Mouse (Mus musculus): Measurements from ENCODE around the gene Tmem108. TPM values are rescaled to one million over a fixed set of nuclear protein-coding genes. Genes with fewer than 3 reads are reported as not detected.
A peak's percentile ranks its signal among the peaks of the same experiment; 100 is the strongest.

Gene Tmem108
- polyA plus RNA-seq, 1 experiment from 2014 or later, result 18.4 TPM

- WGBS, result 79% methylated on average over 6 of the region's 6 CpGs
Observed at GRCm38 (mm10) chr9:103463833-103464232, 297.8 kb downstream of the Tmem108 start.

DNA sequence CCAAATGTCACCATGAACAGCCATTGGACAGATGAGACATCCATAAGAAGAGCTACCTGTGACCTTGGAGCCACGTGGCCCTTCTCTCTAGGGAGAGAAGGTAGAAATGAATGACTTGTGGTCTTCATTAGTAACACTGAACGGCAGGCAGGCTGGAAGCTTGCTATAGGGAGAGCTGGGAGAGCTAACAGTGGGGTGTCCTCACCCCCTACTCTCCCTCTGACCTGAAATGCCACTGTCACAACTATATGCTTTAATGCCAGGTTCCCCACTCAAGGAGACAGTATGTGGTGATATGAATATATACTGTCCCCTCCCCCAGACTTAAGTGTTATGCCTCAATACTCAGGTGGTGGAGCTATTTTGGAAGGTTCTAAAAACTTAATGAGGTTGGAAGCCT, 301.8 kb downstream of the Tmem108 start:
- H3K4me2 ChIP-seq (replicated peaks), result no peak overlapping the region
- 48% methylated on average over 2 of the region's 2 CpGs for WGBS
- H3K4me3 ChIP-seq, result no peak overlapping the region
- H3K27me3 ChIP-seq, result no peaks in the 10 kb centered on the region
- H3K9me3 ChIP-seq, result no peaks in the 10 kb centered on the region
- no peak overlapping the region for H3K9ac ChIP-seq
- no peaks in the 10 kb centered on the region for H3K36me3 ChIP-seq
- ATAC-seq (ENCODE audit: insufficient number of reproducible peaks, insufficient read depth, low FRiP score, low TSS enrichment), result no peak
- no peak overlapping the region for H3K27ac ChIP-seq
- no peaks in the 10 kb centered on the region for H3K4me1 ChIP-seq

More at GRCm38 (mm10) chr9:103463833-103464232, 297.8 kb downstream of the Tmem108 start:
- Histone ChIP-seq H3K9me3 (no peaks in the 10 kb centered on the region), H3K27ac (no peak overlapping the region), H3K9ac (no peak overlapping the region), H3K36me3 (no peaks in the 10 kb centered on the region), H3K27me3 (no peaks in the 10 kb centered on the region), H3K4me1 (no peaks in the 10 kb centered on the region), H3K4me3 (no peak overlapping the region), H3K4me2 (replicated peaks) (no peak overlapping the region)
- ATAC-seq (ENCODE audit: insufficient number of reproducible peaks, insufficient read depth, low FRiP score, low TSS enrichment), result no peak

GRCm38 (mm10) chr9:103459307-103459706, 302.3 kb downstream of the Tmem108 start:
- Histone ChIP-seq H3K4me1 (no peaks in the 10 kb centered on the region), H3K4me2 (replicated peaks) (no peak overlapping the region), H3K9ac (no peak overlapping the region), H3K9me3 (no peaks in the 10 kb centered on the region), H3K36me3 (no peaks in the 10 kb centered on the region), H3K4me3 (no peak overlapping the region), H3K27me3 (no peaks in the 10 kb centered on the region), H3K27ac (no peak overlapping the region)
- 90% methylated on average over 1 of the region's 1 CpGs for WGBS
- ATAC-seq (ENCODE audit: insufficient number of reproducible peaks, insufficient read depth, low FRiP score, low TSS enrichment), result no peak

GRCm38 (mm10) chr9:103449651-103450050, 312.0 kb downstream of the Tmem108 start:
- Histone ChIP-seq H3K27me3 (no peaks in the 10 kb centered on the region), H3K4me3 (no peak overlapping the region), H3K4me2 (replicated peaks) (no peak overlapping the region), H3K36me3 (no peaks in the 10 kb centered on the region), H3K4me1 (no peaks in the 10 kb centered on the region), H3K9ac (no peak overlapping the region), H3K27ac (no peak overlapping the region), H3K9me3 (peaks cover 3% of the 10 kb centered on the region; the same call in 1 of the 2 replicates)
- WGBS, result 73% methylated on average over 6 of the region's 6 CpGs
- ATAC-seq (ENCODE audit: insufficient number of reproducible peaks, insufficient read depth, low FRiP score, low TSS enrichment), result no peak

- Histone ChIP-seq H3K36me3 (no peaks in the 10 kb centered on the region), H3K4me3 (no peak overlapping the region), H3K4me2 (replicated peaks) (no peak overlapping the region), H3K9ac (no peak overlapping the region), H3K4me1 (no peaks in the 10 kb centered on the region), H3K9me3 (peaks cover 6% of the 10 kb centered on the region; the same call in 1 of the 2 replicates), H3K27ac (no peak overlapping the region), H3K27me3 (no peaks in the 10 kb centered on the region)
- no peak for ATAC-seq (ENCODE audit: insufficient number of reproducible peaks, insufficient read depth, low FRiP score, low TSS enrichment)
- 78% methylated on average over 7 of the region's 7 CpGs for WGBS
Observed at GRCm38 (mm10) chr9:103449092-103449491, 312.5 kb downstream of the Tmem108 start.

DNA sequence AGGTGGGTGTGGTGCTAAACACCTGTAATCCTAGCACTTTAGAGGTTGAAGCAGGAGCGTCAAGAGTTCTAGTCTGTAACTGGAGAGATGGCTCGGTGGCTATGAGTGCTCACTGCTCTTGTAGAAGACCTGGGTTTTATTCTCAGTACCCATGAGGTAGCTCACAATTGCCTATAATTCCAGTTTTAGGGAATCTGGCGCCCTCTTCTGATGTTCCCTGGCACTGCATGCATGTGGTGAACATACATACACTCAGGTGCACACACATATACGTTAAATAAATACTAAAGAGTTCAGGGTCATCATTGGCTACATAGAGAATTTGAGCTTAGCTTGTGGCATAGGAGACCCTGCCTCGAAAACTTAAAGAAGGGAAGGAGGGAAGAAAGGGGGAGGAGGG, 317.0 kb downstream of the Tmem108 start:
- peaks cover 15% of the 10 kb centered on the region for H3K4me1 ChIP-seq
- H3K9me3 ChIP-seq, result peaks cover 6% of the 10 kb centered on the region; the same call in 1 of the 2 replicates
- H3K9ac ChIP-seq, result no peak overlapping the region
- ATAC-seq (ENCODE audit: insufficient number of reproducible peaks, insufficient read depth, low FRiP score, low TSS enrichment), result no peak
- H3K4me2 ChIP-seq (replicated peaks), result no peak overlapping the region
- no peaks in the 10 kb centered on the region for H3K27me3 ChIP-seq
- 92% methylated on average over 5 of the region's 5 CpGs for WGBS
- H3K36me3 ChIP-seq, result no peaks in the 10 kb centered on the region
- H3K27ac ChIP-seq, result peak overlapping the region; percentile 30; the same call in 1 of the 2 replicates
- H3K4me3 ChIP-seq, result no peak overlapping the region

- H3K4me1 ChIP-seq, result peaks cover 15% of the 10 kb centered on the region
- no peaks in the 10 kb centered on the region for H3K27me3 ChIP-seq
- ATAC-seq (ENCODE audit: insufficient number of reproducible peaks, insufficient read depth, low FRiP score, low TSS enrichment), result no peak
- no peaks in the 10 kb centered on the region for H3K36me3 ChIP-seq
- peak overlapping the region; percentile 30 for H3K27ac ChIP-seq
- peak overlapping the region; percentile 23; the same call in 1 of the 2 replicates for H3K4me2 ChIP-seq (replicated peaks)
- H3K4me3 ChIP-seq, result no peak overlapping the region
- WGBS, result 25% methylated on average over 7 of the region's 7 CpGs
- no peak overlapping the region for H3K9ac ChIP-seq
- peaks cover 6% of the 10 kb centered on the region; the same call in 1 of the 2 replicates for H3K9me3 ChIP-seq
Observed at GRCm38 (mm10) chr9:103443824-103444185, 317.8 kb downstream of the Tmem108 start.

DNA sequence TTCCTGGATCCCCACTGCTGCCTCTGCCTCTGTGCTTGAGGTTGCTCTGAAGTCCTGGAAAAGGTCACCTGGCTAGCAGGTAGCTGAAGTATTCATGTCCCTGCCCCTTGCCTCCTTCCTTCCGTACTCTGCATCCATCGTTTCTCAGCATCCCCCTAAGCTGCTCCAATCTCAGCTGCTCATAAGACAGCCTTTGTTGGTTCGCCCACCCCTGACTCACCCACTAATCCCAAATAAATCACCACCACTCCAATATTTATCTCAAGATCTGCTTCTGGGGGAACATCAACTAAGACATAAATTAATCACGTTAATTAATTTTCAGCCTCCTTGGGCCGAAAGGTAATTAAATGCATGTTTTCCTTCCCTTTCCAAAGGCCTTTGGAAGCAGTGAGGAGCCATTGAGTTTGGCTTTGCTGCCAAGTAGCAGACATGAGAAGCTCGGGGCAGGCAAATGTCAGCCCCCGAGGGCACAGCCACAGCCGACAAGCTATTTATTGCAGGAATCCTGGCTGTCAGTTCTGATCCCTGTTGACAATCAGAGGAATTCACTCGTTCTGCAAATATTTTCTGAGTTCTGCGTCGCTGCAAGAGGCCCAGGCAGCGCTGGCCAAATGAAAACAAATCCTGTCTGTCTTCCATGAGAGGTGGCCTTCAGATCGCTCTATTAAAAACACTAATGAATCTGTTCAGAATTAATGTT, 318.4 kb downstream of the Tmem108 start:
- peak; percentile 53; the same call in 1 of the 2 replicates for ATAC-seq (ENCODE audit: insufficient number of reproducible peaks, insufficient read depth, low FRiP score, low TSS enrichment)
- H3K36me3 ChIP-seq, result no peaks in the 10 kb centered on the region
- no peak overlapping the region for H3K9ac ChIP-seq
- 13% methylated on average over 13 of the region's 13 CpGs for WGBS
- H3K27me3 ChIP-seq, result no peaks in the 10 kb centered on the region
- peak overlapping the region; percentile 23; the same call in 1 of the 2 replicates for H3K4me2 ChIP-seq (replicated peaks)
- peaks cover 6% of the 10 kb centered on the region; the same call in 1 of the 2 replicates for H3K9me3 ChIP-seq
- H3K4me3 ChIP-seq, result no peak overlapping the region
- peaks cover 15% of the 10 kb centered on the region for H3K4me1 ChIP-seq
- H3K27ac ChIP-seq, result peak overlapping the region; percentile 30; the same call in 1 of the 2 replicates

DNA sequence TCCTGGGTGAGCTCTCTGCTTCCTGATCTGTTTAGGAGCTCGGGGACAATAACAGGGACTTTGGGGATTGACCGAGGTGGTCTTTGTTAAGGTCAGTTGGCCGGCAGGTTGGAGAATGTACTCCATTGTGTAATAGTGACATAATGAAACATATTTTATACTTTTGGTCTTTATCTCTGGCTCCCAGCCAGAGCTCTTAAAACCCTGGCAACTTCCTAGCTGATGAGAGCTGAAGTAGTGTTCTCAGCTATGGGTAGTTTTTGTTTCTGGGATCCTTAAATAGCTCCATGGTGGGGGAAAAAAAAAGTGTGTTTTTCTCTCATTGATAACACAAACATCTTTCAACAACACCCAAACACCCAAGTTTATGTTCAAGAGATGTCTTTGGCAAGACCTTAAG, 321.0 kb downstream of the Tmem108 start:
- H3K36me3 ChIP-seq, result no peaks in the 10 kb centered on the region
- no peak overlapping the region for H3K4me3 ChIP-seq
- no peak overlapping the region for H3K27ac ChIP-seq
- H3K9me3 ChIP-seq, result peaks cover 6% of the 10 kb centered on the region; the same call in 1 of the 2 replicates
- 66% methylated on average over 3 of the region's 3 CpGs for WGBS
- no peaks in the 10 kb centered on the region for H3K27me3 ChIP-seq
- no peak for ATAC-seq (ENCODE audit: insufficient number of reproducible peaks, insufficient read depth, low FRiP score, low TSS enrichment)
- H3K9ac ChIP-seq, result no peak overlapping the region
- peaks cover 15% of the 10 kb centered on the region for H3K4me1 ChIP-seq
- no peak overlapping the region for H3K4me2 ChIP-seq (replicated peaks)

GRCm38 (mm10) chr9:103437104-103437503, 324.5 kb downstream of the Tmem108 start:
- ATAC-seq (ENCODE audit: insufficient number of reproducible peaks, insufficient read depth, low FRiP score, low TSS enrichment), result no peak
- no peaks in the 10 kb centered on the region for H3K9me3 ChIP-seq
- no peaks in the 10 kb centered on the region for H3K36me3 ChIP-seq
- H3K4me3 ChIP-seq, result no peak overlapping the region
- 82% methylated on average over 5 of the region's 5 CpGs for WGBS
- H3K27ac ChIP-seq, result no peak overlapping the region
- no peak overlapping the region for H3K9ac ChIP-seq
- peaks cover 15% of the 10 kb centered on the region for H3K4me1 ChIP-seq
- no peak overlapping the region for H3K4me2 ChIP-seq (replicated peaks)
- H3K27me3 ChIP-seq, result no peaks in the 10 kb centered on the region

- ATAC-seq (ENCODE audit: insufficient number of reproducible peaks, insufficient read depth, low FRiP score, low TSS enrichment), result no peak
- Histone ChIP-seq H3K9ac (no peak overlapping the region), H3K4me1 (peaks cover 22% of the 10 kb centered on the region), H3K4me3 (no peak overlapping the region), H3K27me3 (no peaks in the 10 kb centered on the region), H3K4me2 (replicated peaks) (no peak overlapping the region), H3K9me3 (no peaks in the 10 kb centered on the region), H3K27ac (no peak overlapping the region), H3K36me3 (no peaks in the 10 kb centered on the region)
- WGBS, result 50% methylated on average over 4 of the region's 4 CpGs
Observed at GRCm38 (mm10) chr9:103434116-103434515, 327.5 kb downstream of the Tmem108 start.
